Mouse (Mus musculus): ENCODE data around the gene Aldh4a1. TPM values are rescaled to one million over a fixed set of nuclear protein-coding genes. Genes with fewer than 3 reads are reported as not detected.
A peak's percentile ranks its signal among the peaks of the same experiment; 100 is the strongest.

Aldh4a1 gene
- total RNA-seq, 2 experiments from 2014 or later = 64.1 to 68.5 TPM

DNA sequence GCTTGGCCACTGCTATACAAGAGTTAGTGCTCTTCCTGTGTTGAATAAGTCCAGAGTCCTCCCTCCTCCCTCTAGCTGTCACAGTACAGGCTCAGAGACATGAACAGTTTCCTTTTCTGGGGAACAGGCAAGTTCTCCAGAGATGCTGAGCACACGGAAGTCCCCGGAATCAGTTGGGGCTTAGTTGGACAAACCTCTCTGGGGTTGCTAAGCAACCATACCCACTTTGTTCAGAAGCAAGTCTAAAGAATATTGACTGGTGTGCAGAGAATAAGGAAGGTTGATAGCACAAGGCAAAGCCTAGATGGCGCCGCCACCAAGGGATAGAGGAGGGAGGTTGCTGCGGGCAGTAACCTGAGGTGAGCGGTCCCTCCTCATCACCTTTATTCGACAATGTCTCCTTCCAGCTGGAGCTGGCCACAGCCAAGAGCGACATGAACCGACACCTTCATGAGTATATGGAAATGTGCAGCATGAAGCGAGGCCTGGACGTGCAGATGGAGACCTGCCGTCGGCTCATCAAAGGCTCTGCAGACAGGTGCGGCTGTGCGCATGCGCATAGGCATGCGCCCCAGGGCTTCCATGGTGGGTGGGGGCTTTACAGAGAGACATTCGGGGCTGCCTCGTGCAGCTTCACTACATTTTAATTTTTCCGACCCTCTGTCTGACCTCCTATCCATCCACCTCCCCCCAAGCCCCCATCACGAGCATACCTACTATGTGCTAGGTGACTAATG is 8.0 kb upstream of the Aldh4a1 start:
- DNase-seq (ENCODE audit: low spot score) = no peak
- intact Hi-C loops (cut with DNase I) = loop anchor here (5.0 kb wide), 1 partner anchor 122 kb away; no protein-coding TSS in a partner anchor

DNA sequence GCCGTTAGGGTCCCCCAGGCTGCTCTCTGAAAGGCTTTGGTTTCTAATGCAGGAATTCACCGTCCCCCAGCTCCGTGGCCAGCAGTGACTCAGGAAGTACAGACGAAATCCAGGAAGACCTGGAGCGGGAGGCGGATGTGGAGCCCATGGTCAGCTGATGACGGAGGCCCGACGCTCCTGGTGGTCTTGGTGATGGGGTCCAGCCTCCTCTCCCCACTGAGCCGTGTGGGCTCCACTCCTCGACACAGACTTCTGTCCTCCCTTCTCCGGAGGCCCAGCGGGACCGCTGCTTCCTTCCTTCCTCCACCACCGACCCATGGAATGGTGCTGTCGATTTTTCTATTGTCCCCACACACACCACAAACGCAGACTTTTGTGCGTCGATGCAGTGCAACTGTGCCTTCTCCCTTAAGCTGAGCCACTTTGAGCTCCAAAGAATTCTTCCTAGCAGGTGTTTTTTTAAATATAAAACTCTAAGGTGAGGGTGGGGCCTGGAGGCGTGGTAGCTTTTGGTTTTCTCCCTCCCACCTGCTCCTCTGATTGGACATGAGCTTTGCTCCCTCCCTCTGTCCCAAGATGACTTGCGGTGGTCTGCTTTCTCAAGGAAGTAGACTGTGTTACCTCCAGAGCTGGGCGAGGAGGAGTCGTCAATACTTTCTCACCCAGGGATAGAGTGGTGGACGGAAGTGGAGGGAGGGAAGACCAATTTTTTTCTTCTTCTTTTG is 6.2 kb upstream of the Aldh4a1 start:
- intact Hi-C loops (cut with DNase I) = no loop called here
- DNase-seq (ENCODE audit: low spot score) = no peak

DNA sequence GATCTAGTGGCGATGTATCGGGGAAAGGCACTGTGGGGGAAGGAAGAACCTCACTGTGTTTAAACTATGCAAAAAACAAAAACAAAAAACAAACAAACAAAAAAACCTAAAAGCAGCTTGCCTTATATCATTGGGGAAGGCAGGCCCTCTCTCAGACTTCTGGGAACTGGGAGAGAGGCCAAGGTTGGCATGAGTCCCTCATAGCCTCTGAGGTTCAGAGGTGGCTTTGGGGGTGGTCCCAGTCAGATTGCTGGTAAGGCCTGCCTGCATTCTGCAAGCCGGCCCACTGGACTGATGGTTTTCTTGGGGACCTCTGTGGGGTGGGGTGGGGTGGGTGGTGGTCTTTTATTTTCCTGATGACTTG is 5.7 kb upstream of the Aldh4a1 start:
- DNase-seq (ENCODE audit: low spot score) = no peak
- intact Hi-C loops (cut with DNase I) = no loop called here

DNA sequence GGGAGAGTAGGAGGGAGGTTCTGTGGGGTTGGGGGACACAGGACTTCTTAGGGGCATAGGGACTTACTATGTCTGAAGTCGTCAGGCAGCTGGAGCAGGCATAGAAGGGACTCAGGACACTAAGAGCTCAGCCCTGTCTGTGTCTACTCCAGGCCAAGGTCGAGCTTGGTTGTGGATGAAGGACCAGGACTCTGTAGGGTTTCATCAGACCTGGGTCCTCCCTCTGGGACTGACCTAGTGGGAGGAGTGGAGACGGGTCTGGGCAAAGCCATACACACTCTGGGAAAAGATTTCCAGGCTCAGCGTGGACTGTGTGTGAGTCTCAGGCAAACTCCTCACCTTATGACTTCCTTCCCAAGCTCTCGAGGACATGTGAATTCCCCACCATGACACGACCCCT is 2.9 kb upstream of the Aldh4a1 start:
- intact Hi-C loops (cut with DNase I) = no loop called here
- no peak for DNase-seq (ENCODE audit: low spot score)

DNA sequence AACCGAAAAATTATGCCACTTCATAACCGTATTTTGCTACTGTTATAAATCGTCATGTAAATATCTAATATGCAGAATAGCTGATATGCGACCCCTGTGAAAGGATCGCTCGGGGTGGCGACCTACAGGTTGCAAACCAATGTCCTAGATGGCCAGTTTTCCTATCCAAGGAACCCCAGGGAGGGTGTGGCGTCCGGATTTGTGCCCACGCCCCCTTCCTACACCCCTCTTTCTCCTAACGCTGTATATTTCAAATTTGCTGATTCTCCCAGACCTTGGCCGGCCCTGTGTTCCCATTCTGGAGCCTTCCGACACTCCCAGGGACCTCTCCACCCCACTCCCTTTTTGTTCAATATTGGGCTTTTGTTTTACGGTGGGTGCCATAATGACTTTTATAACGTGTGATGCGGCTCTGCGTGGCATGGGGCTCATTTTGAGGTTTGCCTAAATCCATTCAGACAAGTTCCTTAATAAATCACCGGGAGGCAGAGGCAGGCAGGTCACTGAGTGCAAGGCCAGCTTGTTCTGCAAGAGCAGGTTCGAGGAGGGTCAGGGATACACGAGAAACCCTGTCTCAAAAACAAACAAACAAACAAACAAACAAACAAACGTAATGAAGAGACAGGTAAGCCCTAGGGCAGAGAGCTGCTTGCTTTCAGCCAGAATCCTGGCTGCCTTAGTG is 909 bp downstream of the Aldh4a1 start:
- DNase-seq (ENCODE audit: low spot score) = no peak
- intact Hi-C loops (cut with DNase I) = no loop called here

DNA sequence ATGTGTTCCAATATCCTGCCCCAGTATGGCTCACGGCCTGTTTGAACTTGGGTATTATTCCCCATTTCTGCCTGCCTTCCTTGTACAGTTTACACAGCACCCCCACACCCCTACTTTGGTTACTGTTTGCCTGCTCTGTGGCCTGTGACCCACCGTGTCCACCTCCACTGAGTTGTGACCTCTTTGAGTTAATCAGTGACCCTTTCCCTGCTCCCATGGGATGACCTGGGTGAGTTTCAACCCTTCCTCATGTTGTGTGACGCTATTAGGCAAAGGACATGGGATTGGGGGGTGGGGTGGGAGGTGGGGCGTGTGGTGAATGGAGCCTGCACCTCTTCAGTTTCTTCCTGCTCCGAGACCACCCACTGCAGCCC is 1.4 kb downstream of the Aldh4a1 start:
- intact Hi-C loops (cut with DNase I) = no loop called here
- no peak for DNase-seq (ENCODE audit: low spot score)

DNA sequence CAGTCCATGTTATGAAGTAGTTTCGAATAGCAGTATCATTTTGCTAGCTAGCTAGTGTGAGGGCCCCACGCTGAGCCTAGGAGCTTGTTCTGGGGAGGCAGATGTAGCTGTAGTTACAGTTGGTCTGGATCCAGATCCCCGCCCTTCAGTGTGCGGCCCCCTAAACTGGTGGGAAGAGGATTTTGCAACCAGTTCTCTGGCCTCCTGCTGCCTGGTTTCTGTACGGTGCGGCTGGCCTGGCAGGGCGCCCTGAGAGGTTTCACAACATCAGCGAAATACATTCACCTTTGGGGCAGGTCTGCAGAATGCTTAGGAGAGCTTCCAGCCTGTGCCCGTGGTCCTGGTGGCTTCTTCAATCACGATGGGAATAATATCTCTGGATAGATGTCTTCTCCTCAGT is 2.0 kb downstream of the Aldh4a1 start:
- DNase-seq (ENCODE audit: low spot score) = no peak
- intact Hi-C loops (cut with DNase I) = no loop called here

DNA sequence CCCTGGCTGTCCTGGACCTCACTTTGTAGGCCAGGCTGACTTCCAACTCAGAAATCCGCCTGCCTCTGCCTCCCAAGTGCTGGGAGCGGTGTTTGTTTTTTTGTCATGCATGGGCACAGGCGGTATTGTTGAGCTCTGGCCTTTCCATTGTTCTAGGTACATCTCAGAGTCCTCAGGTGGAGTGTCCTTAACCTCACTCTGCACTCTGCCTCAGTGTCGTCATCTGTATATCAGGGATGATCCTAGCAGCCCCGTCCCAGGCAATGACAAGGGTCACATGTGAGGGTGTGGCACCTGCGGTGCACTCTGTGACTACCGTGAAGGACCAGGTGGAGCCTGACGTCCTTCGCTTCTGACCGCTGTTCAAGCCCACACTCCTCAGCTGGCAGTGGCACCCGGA is 4.7 kb downstream of the Aldh4a1 start:
- intact Hi-C loops (cut with DNase I) = no loop called here

DNA sequence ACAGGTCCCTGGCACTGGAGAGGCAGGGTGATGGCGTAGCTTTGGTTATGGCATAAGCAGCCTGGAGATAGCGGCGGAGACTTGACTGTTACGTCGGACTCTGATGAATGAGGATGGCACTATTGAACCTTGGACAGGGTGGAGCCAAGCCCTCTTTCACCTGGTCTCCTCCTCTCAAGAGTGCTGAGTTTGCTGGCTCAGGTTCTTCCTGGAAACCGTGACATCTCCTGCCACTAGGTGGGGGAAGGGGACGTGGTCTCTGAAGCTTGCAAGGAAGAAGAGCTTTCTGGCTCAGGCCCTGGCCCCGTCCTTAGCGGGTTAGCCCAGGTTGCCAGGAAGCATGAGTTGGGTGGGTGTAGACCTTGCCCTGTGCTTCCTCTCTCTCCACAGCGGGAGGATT is 7.5 kb downstream of the Aldh4a1 start:
- DNase-seq (ENCODE audit: low spot score) = no peak
- intact Hi-C loops (cut with DNase I) = no loop called here

More for the DNA sequence above, 4.7 kb downstream of the Aldh4a1 start:
- DNase-seq (ENCODE audit: low spot score) = no peak

DNA sequence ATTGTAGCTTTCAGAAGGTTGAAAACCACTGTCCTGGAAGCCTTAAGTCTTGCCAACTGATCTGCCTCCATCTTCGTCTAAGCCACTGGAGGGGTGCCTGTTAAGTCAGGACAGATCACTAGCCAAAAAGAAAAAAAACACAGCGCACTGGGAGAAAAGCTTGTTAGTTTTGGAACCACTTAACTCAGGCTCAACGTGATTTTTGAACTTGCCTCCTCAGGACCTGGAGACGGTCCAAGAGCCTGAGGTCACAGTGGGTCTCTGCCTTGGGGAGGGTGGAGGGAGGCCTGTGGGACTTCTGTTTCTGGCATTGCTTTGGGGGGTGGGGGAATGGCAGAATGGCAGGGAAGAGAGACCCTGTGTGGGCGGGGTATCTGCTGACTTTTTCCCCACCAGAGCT is 8.5 kb downstream of the Aldh4a1 start:
- no peak for DNase-seq (ENCODE audit: low spot score)
- intact Hi-C loops (cut with DNase I) = no loop called here

DNA sequence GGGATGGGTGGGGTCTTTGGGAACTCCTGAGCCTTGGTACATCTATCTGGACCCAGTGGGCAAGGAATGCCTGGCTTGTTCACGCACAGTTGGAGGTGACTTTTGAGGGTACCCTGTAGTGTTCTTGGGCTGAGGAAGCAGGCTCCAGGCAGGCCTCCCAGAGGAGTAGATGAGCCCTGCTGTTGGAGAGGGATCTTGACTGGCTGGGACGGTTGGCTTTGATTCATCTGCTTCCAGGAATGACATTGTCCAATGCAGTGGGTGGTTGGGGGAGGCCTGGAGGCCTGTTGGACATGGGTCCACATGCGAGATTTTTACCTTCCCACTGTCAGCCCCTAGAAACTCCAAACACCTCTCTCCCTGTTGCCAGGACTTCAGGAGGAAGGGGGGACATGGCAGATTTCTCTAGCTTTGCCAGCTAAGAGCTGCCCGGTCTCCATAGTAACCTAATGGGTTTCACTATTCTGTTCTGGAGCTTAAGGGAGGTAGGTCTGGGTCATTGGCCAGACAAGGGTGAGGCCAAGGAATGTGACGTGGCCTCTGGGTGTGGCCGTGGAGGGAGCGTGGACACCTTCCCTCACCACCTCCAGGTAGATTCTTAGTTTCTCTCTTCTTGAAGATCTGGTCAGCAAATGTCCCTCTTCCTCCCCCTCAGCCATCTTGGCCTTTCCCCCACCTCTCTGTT is 9.0 kb downstream of the Aldh4a1 start:
- intact Hi-C loops (cut with DNase I) = no loop called here

DNA sequence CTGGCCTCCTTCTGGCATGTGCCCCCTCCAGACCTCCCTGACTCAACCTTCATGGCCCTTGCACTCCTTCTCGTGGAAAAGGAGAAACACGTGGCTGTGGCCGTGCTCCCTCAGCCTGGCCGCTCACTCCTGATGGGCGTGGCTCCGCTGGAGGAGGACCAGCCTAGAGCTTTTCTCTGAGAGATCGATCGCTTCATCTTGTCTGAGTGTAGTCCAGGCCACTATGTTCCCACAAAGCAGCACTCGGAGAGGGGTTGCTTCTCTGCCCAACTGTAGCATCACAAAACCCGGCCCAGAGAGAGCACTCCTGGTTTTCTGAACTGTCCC is 9.6 kb downstream of the Aldh4a1 start:
- no peak for DNase-seq (ENCODE audit: low spot score)
- intact Hi-C loops (cut with DNase I) = no loop called here

More for the DNA sequence above, 9.0 kb downstream of the Aldh4a1 start:
- no peak for DNase-seq (ENCODE audit: low spot score)

DNA sequence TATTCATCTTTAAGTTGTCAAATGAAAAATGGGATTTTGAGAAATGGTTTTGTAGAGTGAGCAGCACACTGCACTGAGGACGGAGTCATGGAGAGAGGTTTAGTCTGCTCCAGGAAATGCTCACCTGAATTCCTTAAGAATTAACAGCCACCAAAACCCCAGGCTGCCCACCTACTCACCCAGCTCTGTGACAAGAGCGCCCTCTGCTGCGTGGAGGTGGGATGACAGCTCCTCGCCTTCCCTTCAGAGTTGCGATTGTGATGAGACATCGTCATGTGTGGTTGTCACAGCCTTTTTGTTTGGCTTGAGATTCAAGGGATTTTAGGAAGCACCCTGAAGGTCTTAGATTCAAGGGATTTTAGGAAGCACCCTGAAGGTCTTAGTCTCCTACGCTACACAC is 13.7 kb downstream of the Aldh4a1 start:
- no peak for DNase-seq (ENCODE audit: low spot score)

DNA sequence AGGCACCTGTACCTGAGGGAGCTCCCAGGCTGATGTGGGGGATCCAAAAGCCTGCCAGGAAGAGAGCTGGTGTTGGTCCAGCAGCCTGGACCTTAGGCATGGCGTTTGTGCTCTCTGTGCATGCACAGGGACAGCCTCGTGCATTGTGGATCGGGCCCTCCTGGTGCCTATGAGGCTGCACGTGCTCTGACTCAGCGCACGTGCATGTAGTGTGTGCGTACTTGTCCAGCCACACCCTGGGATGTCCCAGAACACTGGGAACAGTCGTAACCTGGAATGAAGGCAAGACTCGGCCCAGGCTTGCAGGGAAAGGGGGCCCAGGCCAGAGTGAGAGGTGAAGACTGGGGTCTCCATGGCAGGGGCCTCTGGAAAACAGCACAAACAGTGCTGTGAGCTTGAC is 15.2 kb downstream of the Aldh4a1 start:
- no peak for DNase-seq (ENCODE audit: low spot score)
- intact Hi-C loops (cut with DNase I) = loop anchor here (2.0 kb wide), 1 partner anchor 25 kb away; no protein-coding TSS in a partner anchor

More for the DNA sequence above, 13.7 kb downstream of the Aldh4a1 start:
- intact Hi-C loops (cut with DNase I) = loop anchor here (1.0 to 2.0 kb wide), 2 partner anchors 24 to 166 kb away; no protein-coding TSS in a partner anchor

DNA sequence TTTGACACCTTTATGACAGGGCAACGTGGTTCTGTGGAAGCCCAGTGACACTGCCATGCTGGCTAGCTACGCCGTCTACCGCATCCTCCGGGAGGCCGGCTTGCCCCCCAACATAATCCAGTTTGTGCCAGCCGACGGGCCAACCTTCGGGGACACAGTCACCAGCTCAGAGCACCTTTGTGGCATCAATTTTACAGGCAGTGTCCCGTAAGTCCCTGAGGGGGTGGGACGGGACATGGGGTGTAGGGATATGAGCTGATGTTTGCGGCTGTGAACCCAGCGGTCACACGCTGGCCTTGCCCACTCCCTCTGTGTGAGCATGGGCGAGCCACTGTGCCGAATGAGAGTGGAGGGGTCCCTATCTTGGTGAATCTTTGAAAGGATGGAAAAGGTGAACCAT is 15.7 kb downstream of the Aldh4a1 start:
- no peak for DNase-seq (ENCODE audit: low spot score)
- intact Hi-C loops (cut with DNase I) = no loop called here

DNA sequence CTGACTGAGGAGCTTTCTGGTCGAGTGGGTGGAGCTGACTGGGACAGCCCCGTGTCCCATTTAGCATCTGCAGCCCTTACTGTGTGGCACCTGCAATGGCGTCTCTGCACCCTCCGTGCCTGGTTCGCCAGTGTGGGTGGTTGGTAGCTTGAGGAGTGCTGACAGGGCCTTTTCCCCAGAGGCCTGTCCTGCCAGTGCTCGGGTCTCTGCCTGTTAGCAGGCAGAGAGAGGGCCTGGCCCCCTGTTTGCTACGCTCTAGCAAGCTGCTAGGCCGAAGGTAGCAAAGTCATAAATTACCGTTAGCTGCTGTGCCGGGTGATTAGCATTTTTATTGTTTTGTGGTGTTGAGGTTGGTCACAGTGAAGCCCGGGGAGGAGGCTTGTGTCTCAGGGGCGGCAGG is 17.1 kb downstream of the Aldh4a1 start:
- intact Hi-C loops (cut with DNase I) = no loop called here
- no peak for DNase-seq (ENCODE audit: low spot score)

DNA sequence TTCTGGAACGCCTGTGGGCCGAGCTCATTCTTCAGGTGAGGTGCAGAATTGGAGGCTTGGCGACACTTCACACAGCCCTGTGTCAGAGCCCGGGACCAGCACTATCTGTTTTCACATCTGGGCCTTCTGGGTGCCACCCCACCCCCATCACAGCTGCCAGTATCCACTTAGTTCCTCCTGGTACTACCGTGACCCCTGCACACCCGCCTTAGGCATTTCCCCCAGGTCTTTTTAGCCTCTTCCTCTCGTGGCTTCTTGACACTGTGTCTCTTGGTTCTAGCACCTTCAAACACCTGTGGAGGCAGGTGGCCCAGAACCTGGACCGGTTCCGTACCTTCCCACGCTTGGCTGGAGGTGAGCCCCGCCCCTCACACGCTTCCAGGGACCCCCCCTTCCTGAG is 17.7 kb downstream of the Aldh4a1 start:
- intact Hi-C loops (cut with DNase I) = no loop called here
- no peak for DNase-seq (ENCODE audit: low spot score)

DNA sequence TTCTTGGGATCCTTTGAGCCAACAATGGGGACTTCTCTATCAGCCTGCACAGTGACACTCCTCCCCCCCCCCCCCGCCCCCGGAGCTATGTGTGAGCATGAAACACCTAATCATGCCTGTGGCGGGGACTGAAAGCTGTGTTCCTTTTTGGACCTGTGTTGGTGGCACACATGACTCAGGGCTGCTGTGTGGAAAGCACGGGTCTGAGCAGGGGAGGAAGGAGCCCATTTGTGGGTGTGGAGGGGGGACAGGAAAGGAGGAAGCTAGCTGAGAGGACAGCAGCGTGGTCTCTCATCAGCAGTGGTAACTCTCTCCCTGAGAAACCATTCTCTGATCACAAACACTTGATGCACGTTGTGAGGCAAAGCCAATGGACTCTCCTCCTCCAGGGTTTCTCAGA is 18.1 kb downstream of the Aldh4a1 start:
- intact Hi-C loops (cut with DNase I) = no loop called here
- no peak for DNase-seq (ENCODE audit: low spot score)

DNA sequence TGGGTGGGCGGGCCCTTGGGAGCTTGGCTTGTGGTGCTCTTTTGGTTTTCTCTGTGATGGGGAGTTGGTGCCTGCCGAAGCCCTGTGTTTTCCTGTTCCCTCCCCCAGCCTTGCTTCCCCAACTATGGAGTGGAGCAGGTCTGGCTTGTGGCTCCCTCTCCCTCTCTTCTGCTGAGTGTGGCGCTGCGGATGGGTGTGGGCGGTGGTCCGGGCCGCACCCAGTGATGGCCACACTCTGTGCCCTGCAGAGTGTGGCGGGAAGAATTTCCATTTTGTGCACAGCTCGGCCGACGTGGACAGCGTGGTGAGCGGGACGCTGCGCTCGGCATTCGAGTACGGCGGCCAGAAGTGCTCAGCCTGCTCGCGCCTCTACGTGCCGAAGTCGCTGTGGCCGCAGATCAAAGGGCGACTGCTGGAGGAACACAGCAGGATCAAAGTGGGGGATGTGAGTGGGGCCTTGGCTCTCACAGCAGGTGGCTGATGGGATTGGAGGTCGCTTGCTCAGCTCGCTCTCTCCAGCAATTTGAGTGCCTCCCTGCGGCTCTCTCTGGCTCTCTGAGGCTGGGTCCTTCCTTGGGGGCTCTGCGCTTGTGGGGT is 19.3 kb downstream of the Aldh4a1 start:
- DNase-seq (ENCODE audit: low spot score) = no peak
- intact Hi-C loops (cut with DNase I) = loop anchor here (2.0 kb wide), 1 partner anchor 217 kb away; no protein-coding TSS in a partner anchor

DNA sequence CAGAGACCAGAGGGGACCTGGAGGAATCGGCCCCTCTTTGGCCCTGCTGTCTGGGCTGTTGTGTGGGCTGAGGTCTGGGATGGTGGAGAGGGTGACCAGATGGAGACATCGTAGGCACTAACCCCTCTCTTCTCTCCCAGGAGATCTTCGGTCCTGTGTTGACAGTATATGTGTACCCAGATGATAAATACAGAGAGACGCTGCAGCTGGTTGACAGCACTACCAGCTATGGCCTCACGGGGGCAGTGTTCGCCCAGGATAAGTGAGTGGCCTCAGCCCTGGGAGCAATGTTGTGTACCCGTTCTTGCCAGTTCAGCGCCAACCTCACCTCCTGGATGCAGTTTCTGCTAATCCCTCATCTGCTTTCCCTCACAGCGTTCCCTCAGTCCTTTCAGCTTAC is 21.3 kb downstream of the Aldh4a1 start:
- intact Hi-C loops (cut with DNase I) = loop anchor here (2.0 kb wide), 2 partner anchors 27 to 215 kb away; no protein-coding TSS in a partner anchor
- DNase-seq (ENCODE audit: low spot score) = peak; percentile 21
